Mouse (Mus musculus) ES-Bruce4 (cell line): ENCODE measurements at regions not wholly inside any gene's neighbourhood (a gene's known extent, or its start where the extent isn't known, plus 50 kb on each side); places are given as distances from the start of the nearest gene placed in this dataset.
A peak's percentile ranks its signal among the peaks of the same experiment; 100 is the strongest.

Source experiments
- H3K27ac ChIP-seq: 2 replicates; pipeline ENCODE4 v1.5.1; 2012; ENCODE audit warnings: low read length, inconsistent platforms; ENCODE audit not compliant: insufficient read depth
- H3K27me3 ChIP-seq: 2 replicates; pipeline ENCODE4 v1.6.1; 2012; ENCODE audit warnings: mild to moderate bottlenecking, low read length, inconsistent platforms; ENCODE audit not compliant: control insufficient read depth, poor library complexity, insufficient read depth, severe bottlenecking
- H3K36me3 ChIP-seq: 2 replicates; pipeline ENCODE4 v1.6.1; 2012; ENCODE audit warnings: inconsistent platforms, mild to moderate bottlenecking, low read length, moderate library complexity; ENCODE audit not compliant: control insufficient read depth, poor library complexity, insufficient read depth, severe bottlenecking
- H3K4me1 ChIP-seq: one replicate; pipeline ENCODE4 v1.8.1; 2011; ENCODE audit warnings: low read length; ENCODE audit not compliant: control insufficient read depth, insufficient read depth
- H3K4me3 ChIP-seq: 2 replicates; pipeline ENCODE4 v1.5.1; 2011; ENCODE audit warnings: low read depth, mild to moderate bottlenecking, low read length
- H3K9ac ChIP-seq: 2 replicates; pipeline ENCODE4 v1.6.1; 2012; ENCODE audit warnings: low read depth, mild to moderate bottlenecking, inconsistent platforms; ENCODE audit not compliant: poor library complexity, severe bottlenecking
- H3K9me3 ChIP-seq: replicated peaks from 2 replicates; pipeline ENCODE4 v1.6.1; 2012; ENCODE audit warnings: mild to moderate bottlenecking, low read length, inconsistent platforms; ENCODE audit not compliant: control insufficient read depth, poor library complexity, insufficient read depth, severe bottlenecking
- CTCF ChIP-seq: IDR thresholded peaks from one replicate; pipeline ENCODE4 v1.8.1; 2011; ENCODE audit warnings: low read depth, low read length
- EP300 ChIP-seq: IDR thresholded peaks from 2 replicates; pipeline ENCODE4 v1.6.1; 2011; ENCODE audit warnings: low read depth, low read length; ENCODE audit not compliant: insufficient read depth
- POLR2A ChIP-seq: IDR thresholded peaks from one replicate; pipeline ENCODE4 v1.8.1; 2011; ENCODE audit warnings: low read length; ENCODE audit not compliant: insufficient read depth

DNA sequence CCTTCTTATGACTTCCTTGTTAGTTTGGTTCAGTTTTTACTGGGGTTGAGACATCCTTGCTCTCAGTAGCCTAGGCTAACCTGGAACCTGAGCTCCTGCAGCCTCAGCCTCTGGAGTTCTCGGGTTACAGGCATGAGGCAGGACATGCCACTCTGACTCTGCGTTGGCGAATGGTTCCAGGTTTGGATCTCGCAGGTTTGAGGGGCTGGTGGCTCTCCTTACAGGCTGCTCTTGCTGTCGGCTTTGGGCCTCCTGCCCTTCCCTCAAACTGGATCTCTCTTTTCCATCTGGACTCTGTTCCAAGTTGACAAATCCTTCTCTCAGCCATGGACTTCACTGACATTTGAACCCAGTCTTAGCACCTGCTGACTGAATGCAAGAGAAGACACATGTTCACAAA is 325.4 kb downstream of the Zfp706 start:
- Histone ChIP-seq H3K36me3 (no peaks in the 10 kb centered on the region), H3K9me3 (no peaks in the 10 kb centered on the region), H3K4me1 (no peaks in the 10 kb centered on the region), H3K9ac (no peak overlapping the region), H3K27ac (no peak overlapping the region), H3K4me3 (no peak overlapping the region), H3K27me3 (no peaks in the 10 kb centered on the region)
- TF ChIP-seq EP300 (no peak), POLR2A (no peak), CTCF (no peak)

DNA sequence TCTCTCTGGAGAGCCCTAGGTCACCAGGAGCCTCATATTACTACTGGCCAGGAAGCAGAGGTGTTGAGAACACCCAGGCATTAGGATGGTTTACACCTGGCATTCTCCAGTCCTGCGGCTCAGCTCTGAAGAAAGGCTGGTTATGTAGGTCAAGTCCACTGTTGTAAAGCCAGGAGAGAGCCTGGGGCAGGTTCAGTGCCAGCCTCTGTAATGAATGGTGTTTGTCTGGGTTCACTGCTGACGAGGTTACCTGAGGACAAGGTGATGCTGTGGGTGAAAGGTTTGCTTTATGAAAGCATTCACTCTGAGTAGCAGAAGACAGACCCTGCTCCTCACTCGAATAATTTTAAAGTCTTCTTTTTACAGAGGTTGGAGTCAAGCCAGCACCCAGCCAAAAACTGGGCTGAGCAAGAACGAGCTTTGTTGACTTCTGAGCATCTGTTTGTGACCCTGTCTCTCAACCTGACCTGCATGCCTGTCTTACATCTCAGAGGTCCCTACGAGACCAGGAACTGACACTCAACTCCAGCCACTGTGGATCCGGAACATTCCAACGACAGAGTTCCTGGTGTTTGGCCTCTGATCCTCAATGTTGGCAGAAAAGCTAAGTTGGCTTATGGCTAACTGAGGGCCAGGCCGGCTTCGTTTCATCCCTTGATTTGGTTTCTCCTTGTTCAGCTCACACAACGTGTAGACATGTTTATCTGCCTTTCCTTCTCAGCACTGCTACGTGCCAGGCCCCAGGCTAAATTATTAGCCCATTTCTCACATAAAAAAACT is 327.0 kb downstream of the Zfp706 start:
- Histone ChIP-seq H3K9ac (no peak overlapping the region), H3K4me1 (no peaks in the 10 kb centered on the region), H3K36me3 (no peaks in the 10 kb centered on the region), H3K9me3 (no peaks in the 10 kb centered on the region), H3K27ac (no peak overlapping the region), H3K27me3 (no peaks in the 10 kb centered on the region), H3K4me3 (no peak overlapping the region)
- no peak for TF ChIP-seq POLR2A
- no peak for TF ChIP-seq CTCF
- no peak for TF ChIP-seq EP300

DNA sequence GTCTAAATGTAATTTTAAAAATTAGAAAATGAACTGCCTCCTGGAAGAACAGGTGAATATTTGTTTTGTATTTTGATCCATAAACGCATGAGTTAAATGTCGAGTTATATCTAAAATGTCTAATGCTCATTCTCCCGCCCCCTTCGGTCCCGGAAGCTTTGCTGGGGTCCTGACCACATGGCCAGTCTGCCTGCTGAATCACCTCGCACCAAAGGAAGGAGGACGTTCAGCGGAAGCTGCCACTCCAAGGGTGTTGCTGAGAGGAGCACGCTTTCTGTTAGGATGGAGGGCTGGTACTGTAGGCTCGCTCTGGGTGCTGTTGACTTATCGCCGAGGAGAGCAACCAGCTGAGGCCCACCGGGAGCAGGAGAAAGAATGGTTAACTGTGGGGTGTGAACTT is 328.0 kb downstream of the Zfp706 start:
- no peaks in the 10 kb centered on the region for H3K4me1 ChIP-seq
- H3K4me3 ChIP-seq: no peak overlapping the region
- no peaks in the 10 kb centered on the region for H3K9me3 ChIP-seq
- H3K9ac ChIP-seq: no peak overlapping the region
- no peaks in the 10 kb centered on the region for H3K27me3 ChIP-seq
- H3K27ac ChIP-seq: no peak overlapping the region
- H3K36me3 ChIP-seq: no peaks in the 10 kb centered on the region
- TF ChIP-seq POLR2A (no peak), EP300 (no peak), CTCF (no peak)

DNA sequence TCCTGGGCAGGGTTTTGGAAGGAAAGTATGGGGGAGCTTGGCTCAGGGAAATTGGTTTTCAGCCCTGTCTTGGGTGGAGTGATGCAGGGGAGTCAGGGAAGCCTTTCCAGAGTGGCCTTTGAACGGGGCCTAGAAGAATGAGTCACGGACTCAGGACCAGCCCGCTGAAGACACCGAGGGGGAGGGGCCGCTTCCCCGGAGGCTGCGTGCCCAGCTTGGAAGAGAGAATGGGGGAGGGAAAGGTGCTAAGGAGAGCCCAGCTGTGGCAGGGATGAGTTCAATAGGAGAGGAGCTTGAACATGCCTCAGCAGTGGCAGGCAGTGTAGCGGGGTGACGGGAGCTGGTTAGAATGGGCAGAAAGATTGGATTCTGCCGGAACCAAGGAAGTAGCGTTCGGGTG is 337.8 kb downstream of the Zfp706 start:
- peak overlapping the region; percentile 43 for H3K4me3 ChIP-seq
- H3K27me3 ChIP-seq: no peaks in the 10 kb centered on the region
- H3K36me3 ChIP-seq: no peaks in the 10 kb centered on the region
- H3K4me1 ChIP-seq: no peaks in the 10 kb centered on the region
- 0 out of 2 replicates have a peak overlapping the region, but pooled peaks have one; percentile 7 for H3K9ac ChIP-seq
- TF ChIP-seq POLR2A: no peak
- no peak for TF ChIP-seq CTCF
- no peak for TF ChIP-seq EP300
- no peak overlapping the region for H3K27ac ChIP-seq
- no peaks in the 10 kb centered on the region for H3K9me3 ChIP-seq

DNA sequence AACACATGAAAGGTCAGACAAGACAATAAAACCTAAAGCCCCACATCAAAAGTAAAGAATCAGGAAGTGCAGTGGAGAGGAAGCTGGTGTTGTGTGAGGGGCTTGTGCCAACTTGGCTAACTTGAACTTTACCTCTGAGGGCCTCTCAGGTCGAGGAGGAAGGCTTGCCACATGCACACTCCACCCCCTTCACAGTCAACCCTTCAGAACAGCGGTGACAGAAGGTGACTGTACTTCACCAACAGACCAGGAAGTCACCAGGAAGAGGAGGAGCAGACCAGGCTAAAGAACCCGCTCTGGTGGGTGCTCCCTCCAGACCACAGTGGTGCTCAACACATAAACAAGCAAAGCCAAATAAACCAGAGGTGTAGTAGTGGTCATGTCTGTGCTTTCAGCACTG is 341.0 kb downstream of the Zfp706 start:
- no peaks in the 10 kb centered on the region for H3K36me3 ChIP-seq
- H3K9ac ChIP-seq: no peak overlapping the region
- no peak for TF ChIP-seq POLR2A
- TF ChIP-seq EP300: no peak
- no peak for TF ChIP-seq CTCF
- no peak overlapping the region for H3K4me3 ChIP-seq
- no peaks in the 10 kb centered on the region for H3K27me3 ChIP-seq
- H3K9me3 ChIP-seq: no peaks in the 10 kb centered on the region
- peaks cover 2% of the 10 kb centered on the region for H3K4me1 ChIP-seq
- H3K27ac ChIP-seq: no peak overlapping the region

DNA sequence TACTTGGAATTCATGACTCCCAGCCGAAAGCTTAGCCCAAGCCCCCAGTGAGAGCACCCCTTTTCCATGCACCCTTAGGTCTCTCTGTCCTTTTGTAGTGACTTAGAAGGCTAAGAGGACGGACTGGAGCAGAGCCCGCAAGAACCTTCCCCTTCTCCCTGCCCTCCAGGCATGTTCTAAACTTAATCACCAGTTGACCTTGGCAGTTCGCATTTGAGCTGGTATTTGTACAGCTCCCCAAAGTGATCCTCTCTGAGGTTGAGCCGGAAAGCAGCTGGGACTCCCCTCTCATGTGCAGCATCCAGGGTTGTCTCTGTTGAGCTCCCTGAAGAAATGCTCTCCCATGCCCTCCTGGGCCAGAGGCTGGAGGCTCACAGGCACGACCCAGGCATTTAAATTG is 343.2 kb downstream of the Zfp706 start:
- H3K9me3 ChIP-seq: no peaks in the 10 kb centered on the region
- no peaks in the 10 kb centered on the region for H3K36me3 ChIP-seq
- H3K4me3 ChIP-seq: no peak overlapping the region
- no peaks in the 10 kb centered on the region for H3K27me3 ChIP-seq
- no peak overlapping the region for H3K9ac ChIP-seq
- peaks cover 2% of the 10 kb centered on the region for H3K4me1 ChIP-seq
- H3K27ac ChIP-seq: no peak overlapping the region
- no peak for TF ChIP-seq CTCF
- TF ChIP-seq POLR2A: no peak
- TF ChIP-seq EP300: no peak
